Mouse (Mus musculus): ENCODE measurements around the gene Tnnt2.

DNA sequence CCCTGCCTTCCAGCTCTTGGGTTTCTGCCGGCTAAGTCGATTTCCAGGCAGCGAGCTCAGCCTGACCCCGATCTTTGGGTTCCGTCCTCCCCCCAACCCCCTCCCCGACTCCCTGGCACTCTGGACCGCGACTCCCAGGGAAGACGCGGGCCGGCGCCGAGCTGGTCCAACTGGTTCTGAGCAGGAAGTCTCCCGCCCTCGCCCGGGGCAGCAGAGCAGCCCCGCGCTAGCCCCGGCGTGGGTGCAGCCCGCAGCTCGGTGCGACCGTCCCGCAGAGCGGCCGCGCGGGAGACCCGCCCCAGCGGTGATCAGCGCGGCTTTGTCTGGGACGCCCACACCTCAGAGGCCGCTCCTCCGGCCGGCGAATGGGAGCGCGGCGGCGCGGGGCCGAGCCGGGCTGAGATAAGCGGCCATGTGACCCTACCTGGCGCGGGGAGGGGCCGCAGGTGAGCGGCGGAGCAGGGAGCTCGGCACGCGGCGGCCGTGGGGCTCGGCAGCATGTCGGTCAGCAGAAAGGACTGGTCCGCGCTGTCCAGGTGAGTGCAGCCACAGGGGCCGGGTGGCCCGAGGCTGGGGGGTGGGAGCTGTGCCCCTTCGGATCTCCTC lies 17.6 kb upstream of the Tnnt2 start, which contains the start of gene Lad1:
- no peak for TF ChIP-seq CTCF (IDR thresholded peaks at IDR 0.05; ENCODE audit: low read depth, low read length)
- no peak for TF ChIP-seq POLR2A (IDR thresholded peaks at IDR 0.05; ENCODE audit: extremely low read depth, insufficient read depth, low read length)
